Mouse (Mus musculus) forelimb bud, embryonic 11.5 days (tissue): ENCODE results near the gene Adig.

Experiments
- DNase-seq: peaks from one replicate; pipeline ENCODE4 v3.0.0-alpha.2; 2012; ENCODE audit warnings: low read depth, low spot score

The Adig gene

GRCm38 (mm10) chr2:158541286-158541685 lies 38.9 kb downstream of the Adig start:
- no peak for DNase-seq

GRCm38 (mm10) chr2:158545266-158545665 lies 42.9 kb downstream of the Adig start:
- no peak for DNase-seq

- DNase-seq = peak; percentile 79
Observed at GRCm38 (mm10) chr2:158546751-158547150, 44.3 kb downstream of the Adig start.

GRCm38 (mm10) chr2:158550067-158550466 lies 47.7 kb downstream of the Adig start:
- DNase-seq = peak; percentile 72

- DNase-seq = no peak
Observed at GRCm38 (mm10) chr2:158554366-158554765, 52.0 kb downstream of the Adig start.

GRCm38 (mm10) chr2:158555252-158555651 lies 52.8 kb downstream of the Adig start:
- no peak for DNase-seq

GRCm38 (mm10) chr2:158555812-158556211 lies 53.4 kb downstream of the Adig start:
- DNase-seq = no peak

GRCm38 (mm10) chr2:158556225-158556624 lies 53.8 kb downstream of the Adig start:
- DNase-seq = peak; percentile 57

GRCm38 (mm10) chr2:158556750-158557149 lies 54.3 kb downstream of the Adig start:
- DNase-seq = no peak
